ENCODE assay signal across 24 mouse cellular contexts in the genomic region with DNA sequence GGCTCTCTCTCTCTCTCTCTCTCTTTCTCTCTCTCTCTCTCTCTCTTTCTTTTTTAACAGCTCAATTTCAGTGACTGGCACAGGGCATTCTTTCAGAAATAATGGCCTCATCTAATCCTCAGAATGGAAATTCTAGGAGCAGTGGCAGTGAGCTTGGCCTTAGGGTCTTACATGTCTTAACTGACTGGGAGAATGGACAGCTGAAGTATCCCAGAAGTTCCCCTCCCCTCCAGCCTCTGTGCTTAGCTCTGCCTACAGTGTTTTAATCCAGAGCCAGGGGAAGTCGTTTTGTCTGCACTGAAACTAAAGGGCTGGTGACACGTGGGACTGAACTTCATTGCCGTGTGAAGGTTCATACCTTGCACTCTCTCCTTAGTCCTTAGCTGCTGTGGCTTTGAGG. TPM values are rescaled to one million over a fixed set of nuclear protein-coding genes. Genes with fewer than 3 reads are reported as not detected.
"Had no signal": no experiment of that assay in that cellular context is flagged by ENCODE, and none has a peak within 500 bp of the region (broad histone marks: within the 10 kb centered on the region; RNA-seq: fewer than 3 reads in every experiment).

No protein-coding gene starts in this region.

- H3K4me2 ChIP-seq: kidney, embryonic 15.5 days; liver, embryonic 11.5 days; liver, embryonic 15.5 days; neural tube, embryonic 15.5 days; stomach, embryonic 15.5 days had no signal

- H3K27ac ChIP-seq: kidney, embryonic 15.5 days; left cerebral cortex, adult 2 months; limb, embryonic 10.5 days; liver, embryonic 15.5 days; neural tube, embryonic 15.5 days; stomach, embryonic 15.5 days had no signal

- H3K9me3 ChIP-seq: kidney, embryonic 15.5 days; limb, embryonic 10.5 days; liver, embryonic 15.5 days; neural tube, embryonic 15.5 days; stomach, embryonic 15.5 days had no signal

- ATAC-seq: lung, postnatal 0 days had no signal

- H3K4me1 ChIP-seq: liver, embryonic 15.5 days had no signal

- H3K27me3 ChIP-seq: kidney, embryonic 15.5 days; liver, embryonic 15.5 days; neural tube, embryonic 15.5 days; stomach, embryonic 15.5 days had no signal

- DNase-seq: kidney, adult 2 months; kidney, postnatal 14 days; lung, adult 2 months; lung, postnatal 4 days; right cerebral cortex, postnatal 4 days; spleen, adult 18-20 months; thymus, postnatal 36 days had no signal

- H3K9ac ChIP-seq: kidney, embryonic 15.5 days; liver, embryonic 15.5 days; neural tube, embryonic 15.5 days; stomach, embryonic 15.5 days had no signal

- H3K36me3 ChIP-seq: kidney, embryonic 15.5 days; limb, embryonic 10.5 days; liver, embryonic 15.5 days; neural tube, embryonic 15.5 days; stomach, embryonic 15.5 days had no signal

- H3K4me3 ChIP-seq: kidney, embryonic 15.5 days; left cerebral cortex, adult 2 months; limb, embryonic 10.5 days; liver, embryonic 15.5 days; myocyte; neural tube, embryonic 15.5 days; stomach, embryonic 15.5 days had no signal

RNA-seq across cellular contexts. Expression of gene 4931417E11Rik, which starts 35.6 kb away (rescaled TPM):
- total RNA-seq: layer of hippocampus, adult 8-10 months; layer of hippocampus, postnatal 14 days; left cerebral cortex, adult 2 months; left cerebral cortex, postnatal 14 days; megakaryocyte, adult 5-6 weeks had no signal
- polyA plus RNA-seq: kidney, embryonic 15.5 days; large intestine, adult 2 months; limb, embryonic 10.5 days; limb, embryonic 14.5 days; liver, embryonic 11.5 days; liver, embryonic 15.5 days; lung, adult 2 months; lung, postnatal 0 days; myocyte; neural tube, embryonic 11.5 days; neural tube, embryonic 15.5 days; stomach, embryonic 15.5 days; thymus, postnatal 0 days had no signal
